Mouse (Mus musculus) lung, adult 2 months (tissue): Measurements from ENCODE around the gene Map2k7.

ENCODE experiments used
- CTCF ChIP-seq: fragments of 200-500 bp; IDR thresholded peaks from 2 replicates; pipeline ENCODE4 v1.5.1; 2011; ENCODE audit warnings: mild to moderate bottlenecking, low read length, control low read depth; ENCODE audit not compliant: insufficient read depth
- POLR2A ChIP-seq: fragments of 200-500 bp; IDR thresholded peaks from 2 replicates; pipeline ENCODE4 v1.6.1; 2011; ENCODE audit warnings: low read depth, mild to moderate bottlenecking, control low read depth, low read length, borderline replicate concordance; ENCODE audit errors: extremely low read depth

GRCm38 (mm10) chr8:4259805-4260170 is 21.2 kb downstream of the Map2k7 start:
- TF ChIP-seq CTCF (no peak), POLR2A (no peak)
